Mouse (Mus musculus): ENCODE measurements around the gene Tex2. TPM values are rescaled to one million over a fixed set of nuclear protein-coding genes. Genes with fewer than 3 reads are reported as not detected.
A peak's percentile ranks its signal among the peaks of the same experiment; 100 is the strongest.

The Tex2 gene
- total RNA-seq, 2 experiments from 2014 or later, result 73.6 to 77.5 TPM

GRCm38 (mm10) chr11:106465545-106465903, 147.7 kb downstream of the Tex2 start:
- ATAC-seq (replicated peaks; ENCODE audit: poor library complexity, severe bottlenecking), result no peak

GRCm38 (mm10) chr11:106464681-106465544, 148.3 kb downstream of the Tex2 start:
- no peak for ATAC-seq (replicated peaks; ENCODE audit: poor library complexity, severe bottlenecking)

- no peak for ATAC-seq (replicated peaks; ENCODE audit: poor library complexity, severe bottlenecking)
These were observed 149.4 kb downstream of the Tex2 start for GRCm38 (mm10) chr11:106463845-106464244.

- no peak for ATAC-seq (replicated peaks; ENCODE audit: poor library complexity, severe bottlenecking)
These were observed 150.9 kb downstream of the Tex2 start for GRCm38 (mm10) chr11:106462309-106462708.

- ATAC-seq (replicated peaks; ENCODE audit: poor library complexity, severe bottlenecking), result peak; percentile 73
These were observed 151.9 kb downstream of the Tex2 start for GRCm38 (mm10) chr11:106461145-106461932.

GRCm38 (mm10) chr11:106460671-106461070, 152.6 kb downstream of the Tex2 start:
- ATAC-seq (replicated peaks; ENCODE audit: poor library complexity, severe bottlenecking), result no peak

GRCm38 (mm10) chr11:106458540-106458939, 154.7 kb downstream of the Tex2 start:
- no peak for ATAC-seq (replicated peaks; ENCODE audit: poor library complexity, severe bottlenecking)

Other genes starting within 250 kb of the Tex2 start
- gene Prr29, start 248.0 kb downstream of the Tex2 start, total RNA-seq (2014; fragmentation: Nextera tagmentation), result not detected in 2 replicates
- not detected in 2 replicates for gene Prr29, start 248.0 kb downstream of the Tex2 start, total RNA-seq (2017)
- 58.3 and 65.0 TPM in 2 replicates for gene Icam2, start 225.3 kb downstream of the Tex2 start, total RNA-seq (2014; fragmentation: Nextera tagmentation)
- 79.6 and 108 TPM in 2 replicates for gene Icam2, start 225.3 kb downstream of the Tex2 start, total RNA-seq (2017)
- gene Ern1, start 125.6 kb downstream of the Tex2 start, total RNA-seq (2014; fragmentation: Nextera tagmentation), result 81.3 and 84.3 TPM in 2 replicates
- gene Ern1, start 125.6 kb downstream of the Tex2 start, total RNA-seq (2017), result 63.3 and 67.0 TPM in 2 replicates
- 69.6 and 75.1 TPM in 2 replicates for gene Pecam1, start 137.2 kb upstream of the Tex2 start, total RNA-seq (2014; fragmentation: Nextera tagmentation)
- 46.1 and 46.6 TPM in 2 replicates for gene Pecam1, start 137.2 kb upstream of the Tex2 start, total RNA-seq (2017)
- gene Milr1, start 137.8 kb upstream of the Tex2 start, total RNA-seq (2014; fragmentation: Nextera tagmentation), result 50.5 and 64.3 TPM in 2 replicates
- 72.3 and 85.6 TPM in 2 replicates for gene Milr1, start 137.8 kb upstream of the Tex2 start, total RNA-seq (2017)
- 11.0 and 27.3 TPM in 2 replicates for gene Polg2, start 166.1 kb upstream of the Tex2 start, total RNA-seq (2014; fragmentation: Nextera tagmentation)
- 13.0 and 18.4 TPM in 2 replicates for gene Polg2, start 166.1 kb upstream of the Tex2 start, total RNA-seq (2017)
- 653 and 662 TPM in 2 replicates for gene Ddx5, start 175.8 kb upstream of the Tex2 start, total RNA-seq (2014; fragmentation: Nextera tagmentation)
- 1,291 and 1,523 TPM in 2 replicates for gene Ddx5, start 175.8 kb upstream of the Tex2 start, total RNA-seq (2017)
- gene Cep95, start 175.8 kb upstream of the Tex2 start, total RNA-seq (2014; fragmentation: Nextera tagmentation), result 16.4 and 37.4 TPM in 2 replicates
- gene Cep95, start 175.8 kb upstream of the Tex2 start, total RNA-seq (2017), result 18.3 and 19.9 TPM in 2 replicates